Mouse (Mus musculus) C2C12 (cell line): ENCODE results near the gene Fth1.

Source experiments
- CEBPB ChIP-seq: IDR thresholded peaks from one replicate; pipeline ENCODE4 v1.6.1; 2011; ENCODE audit warnings: low read depth, mild to moderate bottlenecking, control low read depth, moderate library complexity
- CTCF ChIP-seq: IDR thresholded peaks from one replicate; pipeline ENCODE4 v1.5.1; 2011; ENCODE audit not compliant: control insufficient read depth, insufficient read depth, insufficient read length
- MAX ChIP-seq: IDR thresholded peaks from one replicate; pipeline ENCODE4 v1.6.1; 2011; ENCODE audit warnings: mild to moderate bottlenecking, control low read depth
- USF1 ChIP-seq: IDR thresholded peaks from one replicate; pipeline ENCODE4 v1.6.1; 2011; ENCODE audit warnings: low read depth, mild to moderate bottlenecking, control low read depth, moderate library complexity

DNA sequence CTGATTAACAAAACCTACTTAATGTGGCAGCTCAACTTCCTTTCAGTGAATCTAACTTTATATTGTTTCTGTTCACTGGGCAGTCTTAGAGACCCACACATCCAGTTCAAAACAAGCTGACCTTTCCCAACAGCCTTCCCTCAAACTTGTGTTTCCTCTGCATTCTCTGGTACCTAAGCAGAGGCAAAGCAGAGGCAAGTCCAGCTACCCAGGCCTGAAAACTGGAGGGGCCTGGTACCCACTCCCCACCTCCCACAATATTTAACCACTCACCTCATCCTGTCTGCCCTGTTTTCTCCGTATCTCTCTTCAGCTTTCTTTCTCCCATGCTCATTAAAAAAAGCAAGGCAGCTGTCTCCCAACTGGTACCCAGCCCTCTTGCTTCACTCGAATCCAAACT, 1.2 kb upstream of the Fth1 start:
- TF ChIP-seq USF1: no peak
- no peak for TF ChIP-seq CTCF
- TF ChIP-seq CEBPB: no peak
- TF ChIP-seq MAX: no peak
